Mouse (Mus musculus) ES-E14 (cell line): Measurements from ENCODE around the gene Rad51b.

Source experiments
- CHD2 ChIP-seq: IDR thresholded peaks from 2 replicates; pipeline ENCODE4 v1.6.1; 2014; ENCODE audit warnings: mild to moderate bottlenecking, low read depth, low read length, inconsistent platforms
- HCFC1 ChIP-seq: IDR thresholded peaks from 2 replicates; pipeline ENCODE4 v1.6.1; 2012; ENCODE audit warnings: low read length, inconsistent platforms, borderline replicate concordance; ENCODE audit not compliant: insufficient read depth
- MAFK ChIP-seq: IDR thresholded peaks from 2 replicates; pipeline ENCODE4 v1.6.1; 2014; ENCODE audit warnings: mild to moderate bottlenecking, low read depth, low read length, inconsistent platforms; ENCODE audit not compliant: insufficient read depth
- ZC3H11A ChIP-seq: IDR thresholded peaks from 2 replicates; pipeline ENCODE4 v1.6.1; 2012; ENCODE audit warnings: low read depth, mild to moderate bottlenecking, inconsistent platforms, low read length, borderline replicate concordance
- ZNF384 ChIP-seq: IDR thresholded peaks from 2 replicates; pipeline ENCODE4 v1.6.1; 2012; ENCODE audit warnings: low read depth, low read length, inconsistent platforms

DNA sequence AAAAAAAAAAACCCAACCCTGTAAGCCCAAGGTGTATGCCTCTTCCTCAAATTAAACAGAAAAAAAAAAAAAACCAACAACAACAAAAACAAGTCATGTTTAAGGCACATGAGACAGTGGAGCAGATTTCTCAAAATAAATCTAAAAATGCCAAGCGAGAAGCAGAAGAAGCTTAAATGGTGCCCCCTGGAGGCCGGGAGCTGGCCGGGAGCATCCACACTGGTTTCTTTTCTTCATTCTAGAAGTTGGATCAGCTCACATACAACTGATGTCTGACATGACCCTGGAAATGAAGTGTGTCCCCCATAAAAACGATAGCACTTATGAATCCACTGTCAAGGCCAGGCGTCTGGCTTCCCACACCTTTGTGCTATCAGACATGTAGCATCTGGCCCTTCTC lies 36.0 kb upstream of the Rad51b start:
- TF ChIP-seq CHD2 (no peak), ZNF384 (no peak), MAFK (no peak), ZC3H11A (no peak), HCFC1 (no peak)
